Mouse (Mus musculus) heart, embryonic 14.5 days (tissue): Measurements from ENCODE around the gene Olfr190. TPM values are rescaled to one million over a fixed set of nuclear protein-coding genes. Genes with fewer than 3 reads are reported as not detected.
"Not testable (repeated sequence)": the region's sequence is repeated elsewhere in the genome, so short reads cannot be mapped to it uniquely, and the experiment has no call there.

ENCODE experiments used
- ATAC-seq: fragments of 200-750 bp; cut with Nextera tagmentation; 2 replicates; pipeline ENCODE4 v1.8.0; 2017; ENCODE audit warnings: low read depth, moderate TSS enrichment; ENCODE audit not compliant: insufficient number of reproducible peaks, insufficient read depth, low FRiP score
- H3K27ac ChIP-seq, 2 experiments: fragments of 200-500 bp in 1 of 2; fragments of 300-500 bp in 1 of 2; sonication (generic) in 1 of 2; replicated peaks in 1 of 2; 2 replicates each; pipeline ENCODE4 v1.5.1; 2012 to 2014; ENCODE audit warnings: low read depth in 2 of 2, low read length in 2 of 2, control low read depth in 1 of 2, mild to moderate bottlenecking in 1 of 2, mixed read lengths in 1 of 2; ENCODE audit not compliant: control insufficient read depth in 1 of 2, insufficient read depth in 1 of 2
- H3K27me3 ChIP-seq: fragments of 300-500 bp; sonication (generic); 2 replicates; pipeline ENCODE4 v1.6.1; 2014; ENCODE audit warnings: mild to moderate bottlenecking, low read length, control low read depth; ENCODE audit not compliant: control insufficient read depth, insufficient read depth
- H3K36me3 ChIP-seq: fragments of 300-500 bp; sonication (generic); 2 replicates; pipeline ENCODE4 v1.6.1; 2014; ENCODE audit warnings: mild to moderate bottlenecking, control low read depth, low read length, mixed read lengths; ENCODE audit not compliant: control insufficient read depth, insufficient read depth
- H3K4me1 ChIP-seq, 2 experiments: fragments of 200-500 bp in 1 of 2; fragments of 300-500 bp in 1 of 2; sonication (generic) in 1 of 2; 2 replicates each; pipeline ENCODE4 v1.6.1; 2012 to 2014; ENCODE audit warnings: low read length in 2 of 2, control low read depth in 1 of 2, mixed read lengths in 1 of 2; ENCODE audit not compliant: control insufficient read depth in 2 of 2, insufficient read depth in 2 of 2
- H3K4me2 ChIP-seq: fragments of 300-500 bp; sonication (generic); 2 replicates; pipeline ENCODE4 v1.6.1; 2014; ENCODE audit warnings: mild to moderate bottlenecking, low read length
- H3K4me3 ChIP-seq, 2 experiments: fragments of 200-500 bp in 1 of 2; fragments of 300-500 bp in 1 of 2; sonication (generic) in 1 of 2; 2 replicates each; pipeline ENCODE4 v1.5.1; 2012 to 2014; ENCODE audit warnings: low read length in 2 of 2, mild to moderate bottlenecking in 2 of 2, control low read depth in 1 of 2, low read depth in 1 of 2, moderate library complexity in 1 of 2; ENCODE audit not compliant: control insufficient read depth in 1 of 2, insufficient read depth in 1 of 2
- H3K9ac ChIP-seq: fragments of 300-500 bp; sonication (generic); 2 replicates; pipeline ENCODE4 v1.6.1; 2014; ENCODE audit warnings: mild to moderate bottlenecking, low read length
- H3K9me3 ChIP-seq: fragments of 300-500 bp; sonication (generic); 2 replicates; pipeline ENCODE4 v1.6.1; 2016; ENCODE audit warnings: low read length, control low read depth; ENCODE audit not compliant: control insufficient read depth
- WGBS: fragments of 180-500 bp; shearing (Covaris S2); extraction: QIAGEN DNeasy Blood & Tissue Kit; methylation state at CpG from one replicate; pipeline ENCODE4 v1.1.7; 2014; 5-methylcytosine and 5-hydroxymethylcytosine counted together
- polyA plus RNA-seq: library from polyadenylated mRNA; unstranded; fragments of >200 nt; fragmentation: Nextera tagmentation; extraction: Ambion mirVana; gene quantifications from 2 replicates; pipeline ENCODE4 v1.2.1, GENCODE M21; 2014

The Olfr190 gene
- polyA plus RNA-seq: not detected in 2 replicates

- Histone ChIP-seq H3K36me3 (no peaks in the 10 kb centered on the region), H3K4me1 (no peaks in the 10 kb centered on the region), H3K4me3 (no peak within 1 kb of the TSS), H3K4me2 (no peak within 1 kb of the TSS), H3K27me3 (no peaks in the 10 kb centered on the region), H3K9me3 (no peaks in the 10 kb centered on the region), H3K9ac (no peak within 1 kb of the TSS), H3K27ac (no peak within 1 kb of the TSS)
- 85% methylated on average over 5 of the region's 5 CpGs for WGBS
- ATAC-seq: no peak
Observed at GRCm38 (mm10) chr16:59077905-59078304, at the start of gene Olfr190. Gene Olfr190, minus strand, starts transcription at chr16:59078005.

- Histone ChIP-seq H3K27me3 (no peaks in the 10 kb centered on the region), H3K9me3 (0 out of 2 replicates have a peak, but pooled peaks cover 4% of the 10 kb centered on the region), H3K9ac (no peak within 1 kb of the TSS), H3K4me1 (no peaks in the 10 kb centered on the region), H3K27ac (no peak within 1 kb of the TSS), H3K4me3 (no peak within 1 kb of the TSS), H3K36me3 (no peaks in the 10 kb centered on the region), H3K4me2 (no peak within 1 kb of the TSS)
- ATAC-seq: no peak
Observed at GRCm38 (mm10) chr16:59120969-59121368, 43.2 kb upstream of the Olfr190 start, which contains the start of gene Olfr194. Gene Olfr194, minus strand, starts transcription at chr16:59121069.

- Histone ChIP-seq H3K4me1 (no peaks in the 10 kb centered on the region), H3K27me3 (no peaks in the 10 kb centered on the region), H3K9me3 (0 out of 2 replicates have a peak, but pooled peaks cover under 1% of the 10 kb centered on the region), H3K4me2 (no peak within 1 kb of the TSS), H3K9ac (no peak within 1 kb of the TSS), H3K36me3 (no peaks in the 10 kb centered on the region), H3K27ac (no peak within 1 kb of the TSS), H3K4me3 (no peak within 1 kb of the TSS)
- no peak for ATAC-seq
- 82% methylated on average over 1 of the region's 1 CpGs for WGBS
Observed at GRCm38 (mm10) chr16:59111781-59112180, 34.0 kb upstream of the Olfr190 start, which contains the start of gene Olfr193. Gene Olfr193, minus strand, starts transcription at chr16:59111881.

GRCm38 (mm10) chr16:59108522-59108921 is 30.7 kb upstream of the Olfr190 start:
- H3K4me3 ChIP-seq, H3K4me2 ChIP-seq, H3K27me3 ChIP-seq, H3K9ac ChIP-seq, ATAC-seq, H3K27ac ChIP-seq, H3K36me3 ChIP-seq, H3K9me3 ChIP-seq, H3K4me1 ChIP-seq: not testable (repeated sequence)
- WGBS: 41% methylated on average over 5 of the region's 5 CpGs

- Histone ChIP-seq H3K4me3 (no peak overlapping the region), H3K27me3 (no peaks in the 10 kb centered on the region), H3K9ac (no peak overlapping the region), H3K4me1 (no peaks in the 10 kb centered on the region), H3K9me3 (no peaks in the 10 kb centered on the region), H3K36me3 (no peaks in the 10 kb centered on the region), H3K27ac (no peak overlapping the region), H3K4me2 (no peak overlapping the region)
- no peak for ATAC-seq
- 65% methylated on average over 2 of the region's 2 CpGs for WGBS
Observed at GRCm38 (mm10) chr16:59105312-59105711, 27.5 kb upstream of the Olfr190 start.

- not testable (repeated sequence) for H3K4me3 ChIP-seq, H3K36me3 ChIP-seq, H3K9me3 ChIP-seq, H3K9ac ChIP-seq, H3K4me2 ChIP-seq, H3K27me3 ChIP-seq, ATAC-seq, H3K27ac ChIP-seq, H3K4me1 ChIP-seq
- 61% methylated on average over 1 of the region's 1 CpGs for WGBS
Observed at GRCm38 (mm10) chr16:59089722-59090121, 11.9 kb upstream of the Olfr190 start, which contains the start of gene Olfr191. Gene Olfr191, minus strand, starts transcription at chr16:59089822.

- not testable (repeated sequence) for H3K9ac ChIP-seq, H3K27ac ChIP-seq, ATAC-seq, H3K27me3 ChIP-seq, H3K4me2 ChIP-seq, H3K4me1 ChIP-seq, H3K36me3 ChIP-seq, H3K4me3 ChIP-seq, H3K9me3 ChIP-seq
- 66% methylated on average over 2 of the region's 2 CpGs for WGBS
Observed at GRCm38 (mm10) chr16:59081113-59081512, 3.3 kb upstream of the Olfr190 start.

GRCm38 (mm10) chr16:59073520-59073919 is 4.3 kb downstream of the Olfr190 start:
- no peaks in the 10 kb centered on the region for H3K4me1 ChIP-seq
- no peaks in the 10 kb centered on the region for H3K27me3 ChIP-seq
- ATAC-seq: no peak
- no peak overlapping the region for H3K4me2 ChIP-seq
- H3K9ac ChIP-seq: no peak overlapping the region
- no peaks in the 10 kb centered on the region for H3K36me3 ChIP-seq
- H3K4me3 ChIP-seq: no peak overlapping the region
- 87% methylated on average over 1 of the region's 1 CpGs for WGBS
- no peak overlapping the region for H3K27ac ChIP-seq
- no peaks in the 10 kb centered on the region for H3K9me3 ChIP-seq
